Mouse (Mus musculus) hematopoietic stem cell, adult 5-6 weeks (primary cell): ENCODE data around the gene Etl4. TPM values are rescaled to one million over a fixed set of nuclear protein-coding genes. Genes with fewer than 3 reads are reported as not detected.

Experiments
- ATAC-seq, 2 experiments: fragments of 125-278 bp in 1 of 2; replicated peaks in 1 of 2; 2 replicates each; pipeline ENCODE4 v1.8.0; 2016 to 2017; ENCODE audit warnings: inconsistent platforms in 2 of 2, mild to moderate bottlenecking in 2 of 2, moderate number of reproducible peaks in 2 of 2, low read depth in 1 of 2, moderate TSS enrichment in 1 of 2; ENCODE audit not compliant: low FRiP score in 2 of 2, poor library complexity in 2 of 2, severe bottlenecking in 2 of 2, insufficient read depth in 1 of 2, low TSS enrichment in 1 of 2
- total RNA-seq: library from RNA; stranded (forward); fragments of 172-1452, 232-1000 nt; gene quantifications from 2 replicates; pipeline ENCODE4 v1.2.3, GENCODE M21; 2017

Gene Etl4
- total RNA-seq, 1 experiment from 2014 or later = 3.0 TPM

DNA sequence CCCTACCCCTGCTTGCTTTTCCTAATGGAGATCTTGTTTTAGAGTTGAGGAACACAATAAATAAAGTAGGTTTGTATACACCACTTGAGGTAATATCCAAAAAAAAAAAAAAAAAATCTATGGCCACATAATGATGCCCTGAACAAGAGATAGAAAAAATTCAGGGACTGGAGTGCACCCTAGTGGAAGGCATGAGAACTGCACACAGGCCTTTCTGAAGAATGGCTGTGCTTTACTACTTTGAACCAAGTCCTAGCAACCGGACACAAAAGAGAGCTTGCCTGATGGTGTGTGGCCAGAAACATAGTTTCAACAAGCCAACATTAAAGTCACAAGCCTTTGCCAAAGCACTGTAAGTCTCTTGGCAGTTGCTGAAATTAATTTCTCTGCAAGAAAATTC lies 706.4 kb downstream of the Etl4 start:
- ATAC-seq = peak in 1 of 2 experiments; percentile 42; a peak in 2 of 4 replicates

DNA sequence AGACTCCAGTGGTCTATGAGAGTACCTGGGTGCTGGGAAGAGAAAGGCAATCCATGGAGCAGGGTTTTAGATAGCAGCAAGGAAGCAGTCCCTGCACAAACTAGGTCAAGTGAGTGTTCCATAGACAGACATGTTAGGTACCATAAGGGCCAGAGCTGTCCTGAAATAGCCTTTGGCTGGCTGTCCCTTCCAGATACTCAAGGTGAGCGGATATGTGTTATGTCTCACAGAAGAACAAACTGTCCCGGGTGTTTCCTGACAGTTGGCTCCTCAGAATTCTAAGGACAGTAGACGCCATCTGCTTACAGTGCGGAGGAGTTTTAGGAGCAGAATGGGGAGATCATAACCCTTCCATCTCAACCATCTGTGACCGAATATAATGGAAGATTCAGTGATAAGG lies 708.8 kb downstream of the Etl4 start:
- ATAC-seq = no peak

DNA sequence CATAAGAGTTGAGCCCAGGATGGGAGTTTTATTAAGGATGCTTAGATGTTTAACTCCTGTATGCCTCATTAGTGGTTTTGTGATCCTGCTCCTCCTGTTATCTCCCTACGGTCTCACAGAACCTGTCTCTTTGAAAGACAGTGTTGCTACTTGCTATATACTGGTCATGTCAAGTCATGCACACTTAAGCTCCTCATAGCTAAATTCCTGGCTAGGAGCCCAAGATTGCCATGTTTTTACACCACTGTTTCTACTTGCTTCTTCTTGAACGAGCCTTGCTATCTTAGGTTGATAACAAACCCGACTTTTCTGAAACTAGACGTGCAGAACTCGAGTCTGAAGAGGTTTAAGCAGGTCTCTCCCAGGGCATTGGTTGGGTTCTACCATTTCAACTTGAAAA lies 710.3 kb downstream of the Etl4 start:
- ATAC-seq = no peak

DNA sequence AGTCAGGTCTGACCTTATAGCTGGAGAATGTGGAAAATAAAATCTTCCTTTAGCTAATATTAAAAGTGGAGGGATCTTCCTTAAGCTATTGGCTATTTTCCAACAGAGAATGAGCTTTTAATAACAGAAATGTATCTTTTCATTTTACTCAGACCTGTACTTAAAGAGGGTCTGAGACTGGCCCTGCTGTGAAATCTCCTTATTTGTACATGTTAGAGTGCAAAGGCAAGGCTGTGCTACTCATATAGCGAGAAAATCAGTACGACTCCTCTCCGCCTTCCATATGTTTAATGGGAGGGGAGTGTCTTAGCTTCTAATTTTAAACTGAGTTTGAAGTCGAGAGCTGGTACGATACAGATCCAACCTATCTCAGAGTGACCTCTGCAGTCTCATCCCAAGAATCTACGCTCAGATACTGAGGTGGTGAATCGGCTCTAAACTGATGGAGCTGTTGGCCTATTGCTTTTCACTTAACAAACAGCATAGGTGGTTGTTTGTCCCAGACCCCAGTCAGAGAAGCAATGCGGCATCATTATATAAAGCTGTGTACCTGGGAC lies 719.7 kb downstream of the Etl4 start:
- ATAC-seq = no peak

DNA sequence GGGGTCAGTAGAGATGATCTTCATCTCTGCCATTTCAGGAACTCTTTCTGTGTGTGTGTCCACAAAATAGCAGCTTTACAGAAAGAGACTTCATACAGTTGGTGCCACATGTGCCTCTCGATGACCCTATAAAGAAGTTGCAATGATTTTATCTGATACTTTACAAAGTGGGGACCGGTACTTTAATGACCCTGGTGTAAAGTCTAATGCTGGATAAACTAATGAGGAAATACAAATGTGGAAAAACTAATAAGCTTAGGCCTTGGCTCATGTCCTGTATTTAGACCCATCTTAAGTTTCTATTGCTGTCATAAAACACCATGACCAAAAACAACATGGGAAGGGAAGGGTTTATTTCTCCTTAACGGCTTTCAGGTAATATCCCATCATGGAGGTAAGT lies 729.0 kb downstream of the Etl4 start:
- ATAC-seq = no peak

DNA sequence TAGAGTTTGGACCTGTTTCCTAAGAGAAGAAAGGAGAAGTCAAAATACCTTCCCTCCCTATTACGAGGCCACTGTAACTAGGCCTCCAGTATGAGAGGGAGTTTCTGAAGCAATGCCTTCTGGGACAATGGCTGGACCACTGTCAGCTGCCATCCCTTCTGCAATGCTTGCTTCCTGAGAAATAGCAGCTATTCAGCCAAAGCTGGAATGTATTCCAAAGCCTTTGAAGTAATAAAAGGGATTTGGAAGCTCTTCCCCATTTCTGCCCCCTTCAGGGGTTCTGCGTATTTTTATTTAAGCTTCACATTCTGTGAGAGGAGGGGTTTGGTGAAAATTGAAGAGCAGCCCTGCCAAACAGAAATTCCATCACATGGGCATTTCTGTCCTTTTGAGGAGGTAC lies 730.1 kb downstream of the Etl4 start:
- no peak for ATAC-seq

DNA sequence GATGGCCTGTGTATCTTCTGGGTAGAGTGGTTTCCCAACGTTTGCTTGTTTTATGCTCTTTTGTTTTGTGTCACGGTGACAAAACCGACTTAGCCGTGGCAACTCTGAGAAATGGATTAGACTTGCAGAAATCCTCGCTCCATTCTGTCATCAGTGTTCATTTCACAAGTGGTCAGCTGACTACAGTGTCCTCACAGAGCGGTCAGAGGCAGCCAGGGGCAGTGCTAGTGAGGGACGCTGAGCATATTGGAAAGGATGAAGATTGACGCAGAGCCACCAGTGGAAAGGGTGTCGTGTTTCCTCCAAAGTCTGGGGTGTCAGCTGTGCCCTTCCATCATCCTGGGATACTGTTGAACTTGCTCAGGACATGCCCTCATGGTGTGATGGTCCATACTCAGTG lies 733.2 kb downstream of the Etl4 start:
- no peak for ATAC-seq

DNA sequence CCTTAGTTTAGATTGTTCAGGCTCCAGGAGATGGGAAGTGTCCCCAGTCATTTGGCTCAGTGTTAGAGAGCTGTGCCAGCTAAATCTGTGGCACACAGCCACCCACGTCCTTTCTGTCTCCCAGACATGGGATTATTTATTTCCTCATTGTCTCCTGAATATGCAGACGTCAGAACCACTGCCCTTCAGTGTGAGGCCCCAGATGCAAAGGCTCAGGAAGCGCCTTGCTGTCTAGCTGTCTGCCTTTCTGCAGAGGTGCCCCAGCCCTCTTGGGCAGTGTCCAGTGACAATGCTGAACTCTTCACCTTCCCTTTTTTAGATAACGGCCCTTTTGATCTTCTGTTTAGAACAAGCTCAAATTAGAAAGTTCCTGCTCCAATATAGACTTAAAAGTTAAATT lies 740.2 kb downstream of the Etl4 start:
- ATAC-seq = no peak

DNA sequence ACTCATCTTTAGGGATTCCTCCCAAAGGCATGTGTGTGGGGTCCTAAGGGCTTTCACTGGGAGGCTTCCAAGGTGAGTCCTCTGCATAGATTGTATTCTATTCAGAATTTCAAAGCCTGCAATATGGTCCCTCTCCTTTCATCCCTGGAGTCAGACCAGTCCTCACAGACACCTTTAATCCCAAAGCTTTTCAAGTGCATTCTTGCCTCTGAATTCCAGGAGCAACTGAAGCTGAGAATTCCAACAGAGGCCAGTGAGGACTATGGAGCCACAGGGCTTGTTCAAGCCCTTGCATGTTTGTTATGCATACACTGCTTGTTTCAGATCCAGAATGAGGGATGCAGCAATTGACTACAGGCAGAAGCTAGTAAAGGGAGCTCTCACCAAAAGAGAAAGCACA lies 743.5 kb downstream of the Etl4 start:
- no peak for ATAC-seq

DNA sequence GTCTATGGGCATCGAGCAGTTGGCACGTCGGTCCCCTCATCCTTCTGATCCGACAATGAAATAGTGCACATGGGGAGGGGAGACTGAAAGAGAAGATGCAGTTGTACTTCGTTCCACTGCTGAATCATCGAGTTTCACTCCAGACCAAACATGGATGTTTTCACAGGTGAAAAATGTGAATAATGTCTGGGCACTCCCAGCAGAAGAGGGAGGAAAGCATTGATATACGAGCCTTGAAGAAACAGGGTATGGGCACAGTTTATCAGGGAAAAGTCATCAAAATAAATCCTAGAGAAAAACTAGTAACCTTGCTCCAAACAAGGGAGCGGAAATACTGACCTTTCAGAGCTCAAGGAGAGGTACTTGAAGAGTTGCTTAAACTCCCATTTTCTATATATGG lies 744.5 kb downstream of the Etl4 start:
- no peak for ATAC-seq

DNA sequence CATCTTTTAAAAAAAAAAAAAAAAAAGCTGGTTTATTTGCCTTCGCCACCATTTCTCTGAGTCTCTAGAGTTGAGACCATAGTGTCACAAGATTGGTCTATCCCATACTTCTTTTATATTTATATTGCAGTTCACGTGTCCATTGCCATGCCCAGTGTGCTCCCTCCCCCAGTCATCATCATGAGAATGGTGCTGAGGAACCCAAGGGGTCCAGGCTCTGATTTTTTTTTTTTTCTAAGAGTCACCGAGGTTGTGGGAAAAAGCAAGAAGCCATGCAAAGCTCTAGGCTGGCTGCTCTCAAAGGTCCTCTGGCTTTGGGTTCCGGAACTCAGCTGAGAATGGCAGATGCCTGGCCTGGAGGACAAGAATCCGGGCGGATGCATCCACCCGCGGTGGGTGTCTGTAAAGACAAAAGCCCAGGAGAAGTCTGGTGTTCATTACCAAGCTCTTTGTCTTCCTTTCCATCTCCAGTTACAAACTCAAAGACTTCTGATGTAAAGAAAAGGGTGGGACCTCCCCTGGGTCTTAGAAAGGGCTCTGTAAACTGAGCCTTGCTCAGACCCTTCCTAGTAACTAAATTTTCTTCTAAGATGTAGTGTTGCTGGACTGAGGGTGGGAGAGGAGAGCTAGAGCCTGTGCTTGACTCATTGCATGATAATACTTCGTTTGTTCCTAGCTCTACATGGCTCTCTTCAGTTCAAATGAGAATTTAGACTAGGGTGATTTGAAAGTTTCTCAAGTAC lies 745.2 kb downstream of the Etl4 start:
- ATAC-seq = no peak

DNA sequence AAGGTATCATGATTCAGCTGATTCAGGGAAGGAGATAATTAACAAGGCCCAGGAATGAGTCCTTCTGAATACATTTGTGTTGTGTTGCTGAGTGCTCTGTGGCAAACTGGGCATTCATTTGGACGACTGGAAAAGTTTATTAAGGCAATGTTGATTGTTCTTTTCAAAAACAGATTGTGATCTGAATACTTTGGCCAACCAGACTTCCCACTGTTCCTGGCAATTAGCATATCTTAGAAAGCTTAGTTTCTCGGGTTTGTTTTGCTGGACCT lies 745.7 kb downstream of the Etl4 start:
- no peak for ATAC-seq

DNA sequence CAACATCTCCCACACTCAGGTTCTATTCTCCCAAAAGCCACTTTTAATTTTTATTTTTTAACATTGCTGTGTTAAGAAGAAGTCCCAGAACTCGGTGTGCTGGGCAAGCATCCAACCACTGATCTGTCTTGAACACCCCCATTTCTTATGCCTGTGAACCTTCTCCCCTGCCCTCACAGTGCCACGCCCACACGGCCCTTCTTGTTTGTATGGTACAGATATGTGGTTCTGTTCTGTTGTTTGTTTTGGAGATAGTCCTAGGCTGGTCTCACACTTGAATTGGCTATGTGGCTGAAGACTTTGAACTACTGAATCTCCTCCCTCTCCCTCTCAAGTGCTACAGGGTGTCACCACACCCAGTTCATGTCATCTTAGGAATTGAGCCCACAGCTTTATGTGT lies 748.3 kb downstream of the Etl4 start:
- ATAC-seq = no peak

DNA sequence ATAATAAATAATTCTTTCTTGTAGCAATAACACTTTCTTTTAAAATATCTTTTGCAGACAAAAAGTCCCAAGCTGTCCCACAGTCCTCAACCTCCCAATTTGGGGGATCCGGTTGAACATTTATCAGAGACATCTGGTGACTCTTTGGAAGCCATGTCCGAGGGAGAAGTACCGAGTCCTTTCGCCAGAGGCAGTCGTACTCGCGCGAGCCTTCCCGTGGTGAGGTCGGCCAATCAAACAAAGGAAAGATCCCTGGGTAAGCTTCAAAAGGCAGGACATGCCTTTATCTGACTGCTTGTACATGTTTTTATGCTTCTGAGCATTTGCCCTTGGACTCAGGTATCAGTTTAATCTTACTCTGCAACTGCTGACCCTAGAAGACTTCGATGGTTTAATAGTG lies 752.3 kb downstream of the Etl4 start:
- ATAC-seq = no peak

DNA sequence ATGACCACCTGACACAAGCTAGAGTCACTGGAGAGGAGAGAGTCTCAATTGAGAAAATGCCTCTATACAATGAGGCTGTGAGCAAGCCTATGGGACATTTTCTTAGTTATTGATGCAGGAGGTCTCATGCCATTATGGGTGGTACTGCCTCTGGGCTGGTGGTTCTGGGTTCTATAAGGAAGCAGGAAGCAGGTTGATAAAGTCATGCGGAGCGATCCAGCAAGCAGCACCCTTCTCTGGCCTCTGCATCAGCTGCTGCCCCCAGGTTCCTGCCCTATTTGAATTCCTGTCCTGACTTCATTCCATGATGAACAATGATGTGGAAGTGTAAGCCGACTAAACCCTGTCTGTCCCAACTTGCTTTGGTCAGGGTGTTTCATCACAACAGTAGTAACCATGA lies 753.1 kb downstream of the Etl4 start:
- ATAC-seq = no peak

DNA sequence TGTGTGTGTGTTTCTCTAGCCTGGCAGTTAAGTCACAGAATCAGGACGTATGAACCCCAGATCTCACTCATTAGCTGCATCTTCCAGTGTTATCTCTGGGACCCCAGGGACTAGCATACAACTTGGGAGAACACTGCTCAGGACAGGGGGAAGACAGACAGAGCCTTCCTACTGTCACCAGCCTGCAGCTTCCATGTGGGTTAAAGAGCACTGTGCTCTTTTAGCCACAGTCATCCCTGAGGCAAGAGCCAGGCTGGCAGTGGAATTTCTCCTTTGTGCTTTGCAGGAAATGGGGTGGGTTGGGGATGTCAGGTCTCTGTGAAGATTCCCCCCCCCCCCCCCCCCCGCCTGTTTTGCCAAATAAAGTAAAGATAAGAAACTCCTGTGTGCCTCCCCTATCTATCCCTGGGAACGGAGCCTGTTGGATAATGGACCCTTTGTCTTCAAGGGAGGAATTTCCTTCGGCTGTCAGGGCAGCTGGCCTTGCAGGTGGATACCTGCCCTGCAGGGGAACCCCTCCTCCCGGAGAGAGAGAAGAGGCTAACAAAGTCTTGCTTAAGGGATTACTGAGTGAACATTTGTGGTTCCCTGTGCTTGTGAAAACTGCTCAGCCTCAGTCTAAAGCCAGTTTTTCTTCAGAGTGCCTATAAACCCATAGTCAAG lies 755.9 kb downstream of the Etl4 start:
- no peak for ATAC-seq

DNA sequence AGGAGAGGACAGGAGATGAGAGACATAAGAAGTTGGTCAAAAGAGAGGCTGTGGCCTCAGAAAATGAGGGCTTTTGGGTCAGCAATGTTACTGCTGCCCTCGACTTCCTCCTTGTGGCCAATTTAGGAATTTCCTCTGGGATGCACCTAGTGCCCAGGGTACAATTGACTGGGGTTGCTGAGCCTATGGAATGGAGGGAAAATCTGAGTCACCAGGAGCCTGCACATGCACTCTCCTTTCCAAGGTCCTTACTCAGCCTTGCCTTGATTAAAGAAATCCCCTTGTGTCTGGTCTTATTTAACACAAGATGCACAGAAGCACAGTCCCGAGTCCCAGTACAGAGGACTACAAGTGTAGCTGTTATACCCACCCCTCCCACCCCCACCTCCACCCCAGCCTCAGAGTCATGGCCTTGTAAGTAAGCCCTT lies 756.5 kb downstream of the Etl4 start:
- ATAC-seq = 0 out of 4 replicates have a peak, but pooled peaks of 1 of the 2 experiments have one; percentile 22

DNA sequence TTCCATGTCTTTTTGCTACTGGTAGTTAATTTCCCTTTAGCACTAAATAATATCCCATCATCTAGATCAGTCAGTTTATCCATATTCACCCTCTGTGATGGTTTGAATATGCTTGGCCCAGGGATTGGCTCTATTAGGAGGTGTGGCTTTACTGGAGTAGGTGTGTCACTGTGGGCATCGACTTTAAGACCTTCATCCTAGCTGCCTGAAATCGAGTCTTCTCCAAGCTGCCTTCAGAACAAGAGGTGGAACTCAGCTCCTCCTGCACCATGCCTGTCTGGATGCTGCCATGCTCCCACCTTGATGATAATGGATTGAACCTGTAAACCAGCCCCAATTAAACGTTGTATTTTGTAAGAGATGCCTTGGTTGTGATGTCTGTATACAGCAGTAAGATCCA lies 758.3 kb downstream of the Etl4 start:
- no peak for ATAC-seq
